Mouse (Mus musculus): ENCODE data around the gene Stard9. TPM values are rescaled to one million over a fixed set of nuclear protein-coding genes. Genes with fewer than 3 reads are reported as not detected.

The Stard9 gene
- total RNA-seq, 2 experiments from 2014 or later = 15.3 to 16.3 TPM

DNA sequence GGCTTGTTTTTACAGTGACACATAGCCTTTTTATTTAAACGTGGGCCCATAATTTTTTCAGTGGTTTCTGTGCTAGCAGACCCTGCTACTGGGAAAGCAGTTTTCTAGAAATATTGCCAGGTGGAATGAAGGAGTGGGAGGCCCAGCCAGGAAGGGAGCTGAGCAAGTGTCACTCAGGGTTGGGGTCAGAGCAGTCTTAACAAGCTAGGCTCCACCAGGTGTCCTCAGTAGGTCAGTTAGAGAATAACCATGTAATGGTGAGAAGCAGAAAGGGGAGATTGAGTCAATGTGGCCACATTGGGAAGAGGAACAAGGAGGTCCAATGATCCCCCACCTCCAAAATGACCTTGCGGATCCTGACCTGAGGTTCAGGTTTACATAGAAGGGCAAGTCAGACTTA is 25.8 kb downstream of the Stard9 start:
- no peak for DNase-seq

DNA sequence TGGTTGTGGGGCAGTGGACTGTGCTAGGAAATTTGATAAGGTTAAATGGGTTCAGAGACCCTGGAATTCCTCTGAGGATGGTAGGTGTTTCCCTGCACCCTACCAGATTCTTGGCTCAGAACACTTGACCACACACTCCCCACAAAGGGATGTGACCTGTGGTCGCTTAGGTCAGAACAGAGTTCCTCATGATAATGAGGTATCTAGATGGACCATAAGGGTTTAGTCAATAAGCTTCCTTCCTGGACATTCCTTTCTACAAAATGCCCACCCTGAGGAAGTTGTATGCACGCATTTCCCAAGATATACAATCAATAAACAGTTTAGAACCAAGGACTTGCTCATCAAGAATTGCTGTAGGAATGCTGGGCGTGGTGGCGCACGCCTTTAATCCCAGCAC is 27.0 kb downstream of the Stard9 start:
- no peak for DNase-seq

DNA sequence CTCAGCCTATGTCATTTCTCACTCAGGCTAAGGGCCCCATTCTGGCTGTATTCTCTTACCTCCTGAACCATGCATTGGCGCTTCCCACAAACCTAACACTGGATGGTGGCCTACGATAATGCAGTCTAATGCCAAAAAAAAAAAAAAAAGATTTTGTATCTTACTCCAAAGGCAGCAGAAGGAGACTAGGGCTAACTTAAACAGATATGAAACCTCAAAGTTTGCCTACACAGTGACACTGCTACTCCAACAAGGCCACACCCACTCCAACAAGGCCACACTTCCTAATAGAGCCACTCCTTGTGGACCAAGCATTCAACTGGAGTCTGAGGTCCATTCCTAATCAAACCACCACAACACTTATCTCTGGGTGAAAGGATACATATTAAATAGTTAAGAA is 27.8 kb downstream of the Stard9 start:
- DNase-seq = no peak

DNA sequence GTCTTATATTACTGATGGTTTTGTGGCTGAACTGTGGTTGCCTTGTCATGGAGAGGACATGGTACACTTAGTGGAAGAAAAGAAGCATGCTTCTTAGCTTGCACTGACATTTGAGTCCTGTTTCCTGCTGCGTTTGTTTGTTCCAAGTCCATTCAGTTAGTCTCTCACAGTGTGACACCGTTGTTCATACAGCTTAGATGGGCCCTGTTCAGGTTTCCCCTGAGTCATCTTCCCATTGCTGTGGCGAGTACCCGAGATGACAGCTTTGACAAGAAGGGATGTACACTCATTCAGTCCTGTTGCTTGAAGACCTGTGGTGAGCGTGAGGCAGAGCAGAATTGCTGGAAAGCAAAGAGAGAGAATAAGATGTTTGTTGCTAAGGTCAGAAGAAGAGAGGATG is 29.6 kb downstream of the Stard9 start:
- DNase-seq = no peak

DNA sequence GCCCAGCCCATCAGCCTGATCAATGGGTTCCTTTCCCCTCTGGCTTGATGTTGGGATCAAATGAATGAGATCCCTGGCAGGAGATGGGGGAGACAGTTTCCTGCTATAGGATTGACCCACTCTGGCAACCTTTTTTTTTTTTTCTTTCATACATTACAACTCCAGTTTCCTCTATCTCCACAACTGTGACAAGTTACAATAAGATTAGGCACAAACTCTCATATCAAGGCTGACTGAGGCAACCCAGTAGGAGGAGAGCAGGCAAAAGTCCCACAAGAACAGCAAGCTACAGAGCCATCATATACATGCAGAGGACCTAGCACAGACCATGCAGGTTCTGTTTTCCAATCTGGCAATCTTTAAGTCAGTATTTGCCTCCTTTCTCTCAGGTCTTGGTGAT is 30.4 kb downstream of the Stard9 start:
- no peak for DNase-seq

DNA sequence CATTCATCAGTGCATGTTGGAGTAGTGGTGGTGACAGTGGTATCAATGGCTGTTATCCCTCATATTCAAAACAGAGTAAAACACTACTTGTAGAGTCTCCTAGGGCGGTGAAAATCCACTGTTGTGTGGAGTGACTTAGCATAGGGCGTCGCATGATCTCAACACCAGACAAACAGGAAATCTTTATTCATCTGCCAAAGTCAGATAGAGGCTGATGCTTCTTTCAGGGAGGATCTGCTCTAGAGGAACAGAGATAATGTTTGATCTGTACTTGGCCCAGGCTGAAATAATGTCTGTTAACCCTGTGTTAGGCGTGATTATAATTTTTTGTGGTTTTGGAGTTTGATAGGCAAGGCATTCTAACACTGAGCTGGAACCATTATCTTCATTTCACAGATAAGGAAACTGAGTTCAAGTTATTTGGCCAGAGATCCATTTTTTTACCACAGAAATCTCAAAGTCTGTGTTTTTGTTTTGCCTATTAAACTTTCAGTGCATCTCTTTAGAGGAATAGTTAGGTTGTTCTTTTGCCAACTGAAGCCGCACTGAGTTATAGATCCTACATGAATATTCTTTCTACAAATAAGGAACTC is 31.7 kb downstream of the Stard9 start:
- DNase-seq = no peak

DNA sequence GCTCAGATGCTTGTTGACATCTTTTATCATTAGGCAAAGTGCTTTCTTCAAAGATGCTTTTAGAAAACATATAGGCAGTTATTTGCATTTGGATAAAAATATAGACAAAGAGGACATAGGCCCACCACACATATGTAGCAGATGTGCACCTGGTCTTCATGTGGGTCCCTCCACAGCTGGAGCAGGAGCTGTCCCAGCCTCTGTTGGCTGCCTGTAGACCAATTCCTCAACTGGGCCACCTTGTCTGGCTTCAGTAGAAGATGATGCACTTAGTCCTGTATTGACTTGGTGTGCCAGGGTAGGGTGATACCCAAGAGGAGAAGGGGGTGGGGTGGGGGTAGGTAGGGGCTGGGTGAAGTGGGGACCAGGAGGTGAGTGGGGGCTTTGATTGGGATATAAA is 33.8 kb downstream of the Stard9 start:
- DNase-seq = no peak

DNA sequence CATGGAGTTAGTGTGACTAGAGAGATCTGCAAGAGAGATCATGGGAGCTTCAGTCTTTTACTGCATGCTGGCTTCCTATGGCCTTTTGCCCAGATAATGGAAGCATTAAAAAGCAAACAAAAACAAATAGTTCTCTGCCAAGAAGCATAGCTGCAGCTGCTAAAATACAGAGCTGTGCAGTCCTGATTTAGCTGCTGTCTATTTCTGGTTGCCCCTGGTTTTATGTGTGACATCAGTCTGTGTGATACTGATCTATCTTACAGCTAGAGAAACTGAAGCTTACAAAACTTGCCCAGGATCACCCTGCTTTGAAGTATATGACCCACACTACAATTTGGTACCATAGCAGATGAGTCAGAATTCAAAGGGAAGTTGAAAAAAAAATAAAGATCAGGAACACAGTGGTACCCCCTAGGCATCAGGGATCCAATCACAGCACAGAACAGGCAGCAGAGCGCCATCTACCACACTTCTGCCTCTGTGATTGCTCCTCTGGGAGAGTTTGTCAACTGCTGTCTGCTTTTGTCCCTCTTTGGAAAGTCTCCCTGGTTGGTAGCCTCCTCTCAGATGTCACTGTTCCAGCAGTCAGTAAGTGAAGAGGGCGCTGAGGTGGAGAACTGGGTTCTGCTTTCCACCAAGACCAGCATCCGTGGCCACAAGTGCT is 34.7 kb downstream of the Stard9 start:
- DNase-seq = no peak

DNA sequence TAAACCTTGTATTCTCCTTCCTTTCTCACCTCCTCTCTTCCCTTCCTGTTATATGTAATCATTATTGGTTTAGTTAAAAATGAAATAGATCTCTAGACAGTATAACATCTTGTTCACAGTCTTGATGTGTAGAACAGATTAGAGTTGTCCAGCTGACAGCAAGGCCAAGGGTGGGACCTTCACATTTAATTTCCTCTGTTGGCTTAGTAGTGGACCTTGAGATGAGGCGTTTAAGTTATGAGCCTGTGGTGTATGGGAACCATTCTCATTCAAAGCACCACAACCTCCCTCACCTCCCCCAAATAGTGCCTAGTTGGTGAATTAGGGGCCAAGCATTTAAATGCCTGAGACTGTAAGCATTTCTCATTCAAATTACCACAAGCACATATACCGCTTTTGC is 38.5 kb downstream of the Stard9 start:
- DNase-seq = no peak

DNA sequence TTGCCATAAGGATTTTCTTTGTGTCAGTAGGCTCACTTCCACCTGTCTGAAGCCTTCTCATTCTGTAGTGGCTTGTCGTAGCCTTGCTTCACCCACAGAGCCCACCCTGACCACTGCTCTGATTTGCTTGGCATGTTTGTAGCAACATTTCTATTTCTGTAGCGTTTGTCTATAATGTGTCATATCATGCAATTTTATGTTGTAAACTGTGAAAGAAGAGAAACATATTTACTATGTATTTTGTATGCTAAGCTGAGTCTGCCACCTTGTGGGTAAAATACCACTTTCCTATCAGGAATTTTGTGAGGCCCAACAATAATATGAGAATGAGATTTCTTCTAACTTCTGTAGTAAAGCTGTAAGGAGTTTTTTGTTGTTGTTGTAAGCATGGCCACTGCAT is 41.3 kb downstream of the Stard9 start:
- no peak for DNase-seq

DNA sequence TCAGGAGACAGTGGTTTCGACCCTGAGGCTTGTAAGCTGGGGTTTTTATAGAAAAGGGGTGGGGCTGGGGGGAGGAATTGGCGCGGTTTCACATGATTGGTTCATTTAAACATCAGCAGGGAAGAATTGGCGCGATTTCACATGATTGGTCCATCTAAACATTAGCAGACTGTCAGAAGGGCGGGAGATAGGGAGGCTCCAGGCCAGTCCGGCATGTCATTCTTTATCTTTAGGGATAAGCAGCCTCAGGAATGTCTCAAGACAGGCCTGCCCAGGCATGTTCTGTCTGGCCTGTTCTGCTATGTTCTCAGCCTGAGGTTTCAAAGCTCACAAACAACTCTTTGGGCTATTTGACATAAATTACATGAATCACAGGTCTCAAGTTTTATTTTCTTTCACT is 52.2 kb downstream of the Stard9 start:
- peak; percentile 20 for DNase-seq

DNA sequence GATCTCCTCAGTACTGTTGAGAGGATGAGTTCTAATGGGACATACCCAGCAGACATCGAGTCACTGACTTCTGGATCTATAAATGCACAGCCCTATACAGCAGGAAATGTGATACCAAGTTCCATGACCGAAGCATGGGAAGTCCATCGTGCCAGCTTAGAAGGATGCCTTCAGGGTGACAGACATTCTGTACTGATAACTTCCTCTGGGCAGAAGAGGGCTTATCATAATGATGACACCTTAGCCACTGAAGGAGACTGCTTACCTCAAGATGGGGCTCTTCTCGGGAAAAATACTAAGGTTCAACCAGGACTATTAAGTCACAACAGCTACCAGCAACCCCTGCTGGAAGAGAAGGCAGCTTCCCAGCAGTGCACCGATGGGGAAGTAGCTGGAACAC is 68.8 kb downstream of the Stard9 start:
- no peak for DNase-seq

DNA sequence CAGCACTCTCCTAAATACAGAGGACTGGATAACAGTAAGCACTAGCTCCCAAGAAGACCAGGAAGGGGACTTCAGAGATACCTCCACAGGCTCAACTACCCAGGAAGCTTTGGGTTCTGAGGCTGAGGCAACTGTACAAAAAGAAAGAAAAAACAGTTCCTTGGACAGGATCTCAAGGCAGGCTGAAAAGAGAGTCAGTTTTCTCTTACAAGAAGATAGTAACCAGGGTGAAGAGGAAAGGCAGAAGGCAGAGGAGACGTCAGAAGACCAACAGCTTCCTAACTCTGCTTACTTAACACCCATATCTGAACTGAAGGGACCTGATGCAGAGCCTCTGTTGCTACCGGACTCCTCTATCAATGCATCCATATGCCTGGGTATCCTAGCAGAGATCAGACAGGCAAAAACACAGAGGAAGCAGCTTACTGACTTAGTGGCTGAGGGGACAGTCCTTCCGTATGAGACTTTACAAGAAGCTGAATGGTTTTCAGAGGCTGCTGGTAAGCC is 71.5 kb downstream of the Stard9 start:
- no peak for DNase-seq

DNA sequence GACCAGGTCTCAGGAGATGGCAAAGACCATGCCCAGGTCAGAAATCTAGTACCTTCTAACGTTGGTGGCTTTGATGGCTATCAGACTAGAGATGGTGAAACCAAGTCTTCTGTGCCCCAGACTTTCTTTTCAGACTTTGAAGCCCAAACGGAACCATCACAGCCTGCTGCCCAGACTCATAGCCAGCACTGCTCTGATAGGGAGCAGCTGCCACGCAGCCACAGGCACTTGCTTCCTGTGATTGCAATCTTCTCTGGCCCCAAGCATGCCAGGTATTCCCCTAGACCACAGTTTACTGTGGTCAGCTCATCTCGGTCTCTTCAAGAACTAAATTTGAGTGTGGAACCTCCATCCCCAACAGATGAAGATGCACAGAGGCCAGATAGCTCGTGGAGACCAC is 73.8 kb downstream of the Stard9 start:
- DNase-seq = no peak

DNA sequence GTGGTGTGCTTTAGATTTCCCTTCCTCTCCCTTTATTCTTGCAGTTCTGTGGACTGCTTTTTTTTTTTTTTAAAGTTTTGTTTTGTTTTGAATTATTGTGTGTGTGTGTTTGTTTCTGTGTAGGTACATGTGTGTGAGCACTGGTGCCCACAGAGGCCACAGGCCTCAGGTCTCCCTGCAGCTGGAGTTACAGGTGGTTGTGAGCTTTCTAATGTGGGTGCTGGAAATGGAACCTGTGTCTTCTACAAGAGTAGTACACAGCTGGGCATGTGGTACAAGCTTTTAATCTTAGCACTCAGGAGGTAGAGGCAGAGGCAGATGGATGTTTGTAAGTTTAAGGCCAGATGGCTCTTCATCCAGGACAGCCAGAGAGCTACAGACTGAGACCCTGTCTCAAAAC is 78.1 kb downstream of the Stard9 start:
- DNase-seq = no peak

DNA sequence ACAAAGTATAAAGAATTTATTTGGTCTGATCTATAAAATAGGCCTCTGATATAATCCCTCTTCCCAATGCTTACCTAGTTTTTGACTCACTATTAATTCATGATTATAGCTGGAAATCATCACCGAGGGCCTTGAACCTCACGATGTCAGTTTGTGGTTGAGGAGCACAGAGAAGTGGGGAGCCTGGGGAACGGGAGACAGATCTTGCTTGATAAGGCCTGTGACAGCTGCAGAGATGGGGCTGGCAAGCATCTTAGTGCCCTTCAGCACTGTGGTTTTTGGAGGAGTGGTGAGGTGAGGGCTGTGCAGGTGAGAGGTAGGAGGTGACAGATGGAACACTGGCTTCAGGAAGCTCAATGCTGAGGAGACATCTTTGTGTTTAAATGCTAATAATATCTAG is 81.2 kb downstream of the Stard9 start:
- no peak for DNase-seq

DNA sequence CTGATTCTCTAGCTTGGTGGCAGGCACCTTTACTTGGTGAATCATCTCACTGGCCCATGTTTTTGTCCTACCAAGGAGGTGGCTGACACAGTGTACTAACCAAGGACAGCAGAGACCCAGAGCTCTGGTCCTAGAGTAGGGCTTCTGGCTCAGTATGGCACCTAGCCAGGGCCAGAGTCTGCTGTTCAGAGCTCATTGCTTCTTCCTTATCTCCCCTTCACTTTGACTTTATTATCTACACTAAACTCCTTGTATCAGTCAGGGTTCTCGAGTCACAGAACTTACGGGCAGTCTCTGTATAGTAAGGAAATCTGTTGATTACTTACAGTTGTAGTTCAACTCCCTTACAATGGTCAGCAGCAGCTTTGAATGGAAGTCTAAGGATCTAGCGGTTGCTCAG is 82.0 kb downstream of the Stard9 start:
- DNase-seq = no peak

DNA sequence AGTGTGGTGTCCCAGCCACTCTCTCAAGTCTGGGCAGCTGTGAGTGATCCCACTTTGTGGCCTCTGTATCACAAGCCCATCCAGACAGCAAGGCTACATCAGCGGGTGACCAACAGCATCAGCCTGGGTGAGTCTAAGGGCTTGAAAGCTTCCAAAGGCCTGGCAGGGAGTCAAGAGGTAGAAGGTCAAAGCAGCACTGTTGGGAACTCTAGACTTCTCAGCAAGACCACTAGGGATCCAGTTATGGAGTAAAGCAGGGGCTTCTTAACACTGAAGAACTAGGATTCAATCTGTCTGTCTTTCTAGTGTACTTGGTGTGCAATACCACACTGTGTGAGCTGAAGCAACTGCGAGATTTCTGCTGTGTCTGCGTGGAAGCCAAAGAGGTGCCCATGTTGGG is 84.5 kb downstream of the Stard9 start:
- no peak for DNase-seq

DNA sequence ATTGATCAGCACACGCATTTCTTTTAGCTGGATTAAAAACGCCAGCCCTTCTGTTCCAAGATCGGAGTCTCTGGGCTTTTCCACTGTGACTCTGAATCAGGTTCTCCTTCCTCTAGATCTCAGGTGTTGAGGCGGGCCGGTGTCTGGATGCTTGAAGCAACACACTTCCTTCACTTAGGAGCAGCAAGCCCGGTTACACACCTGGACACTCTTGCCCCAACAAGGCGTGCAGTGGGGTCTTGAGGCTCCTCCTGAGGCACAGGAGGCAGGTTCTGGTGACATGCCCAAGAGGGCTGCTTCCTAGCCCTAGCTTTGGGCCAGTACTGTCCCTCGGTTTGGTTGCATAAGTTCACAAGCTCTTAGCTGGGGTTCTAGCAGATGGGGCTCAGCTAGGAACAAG is 89.6 kb downstream of the Stard9 start:
- no peak for DNase-seq

DNA sequence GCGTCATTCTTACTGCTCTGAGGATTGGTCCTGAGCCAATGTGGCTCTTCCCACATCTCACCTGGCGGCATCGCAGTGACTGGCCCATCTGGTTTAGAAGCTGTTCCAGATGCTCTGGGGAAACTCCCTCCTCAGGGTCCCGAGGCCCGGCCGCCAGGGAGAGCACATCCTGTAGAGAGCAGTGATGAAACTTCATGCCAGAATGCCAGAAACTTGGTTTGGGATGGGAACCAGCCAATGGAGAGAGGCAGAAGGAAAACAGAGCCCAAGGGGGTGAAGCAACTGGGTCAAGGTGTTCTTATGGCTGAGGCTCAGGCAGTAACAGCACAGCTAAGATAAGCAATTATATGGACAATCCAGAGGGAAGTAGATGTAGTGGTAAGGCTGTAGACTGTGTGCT is 91.9 kb downstream of the Stard9 start:
- DNase-seq = no peak

DNA sequence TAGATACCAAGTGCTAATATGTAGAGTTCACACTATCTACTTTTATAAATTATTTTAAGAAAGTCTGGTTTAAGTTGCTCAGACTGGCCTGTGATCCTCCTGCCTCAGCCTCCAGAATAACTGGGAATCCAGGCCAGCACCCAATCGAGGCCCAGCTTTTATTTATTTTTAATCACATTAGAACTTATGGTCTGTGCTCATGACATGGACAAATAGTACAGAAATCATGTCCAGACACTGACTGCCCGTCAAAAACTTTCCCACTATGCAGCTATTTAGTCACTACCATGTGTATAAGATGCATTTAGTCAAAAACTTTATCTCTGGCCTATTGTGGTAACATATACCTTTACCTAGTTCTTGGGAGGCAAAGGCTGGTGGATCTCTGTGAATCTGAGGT is 93.0 kb downstream of the Stard9 start:
- no peak for DNase-seq

DNA sequence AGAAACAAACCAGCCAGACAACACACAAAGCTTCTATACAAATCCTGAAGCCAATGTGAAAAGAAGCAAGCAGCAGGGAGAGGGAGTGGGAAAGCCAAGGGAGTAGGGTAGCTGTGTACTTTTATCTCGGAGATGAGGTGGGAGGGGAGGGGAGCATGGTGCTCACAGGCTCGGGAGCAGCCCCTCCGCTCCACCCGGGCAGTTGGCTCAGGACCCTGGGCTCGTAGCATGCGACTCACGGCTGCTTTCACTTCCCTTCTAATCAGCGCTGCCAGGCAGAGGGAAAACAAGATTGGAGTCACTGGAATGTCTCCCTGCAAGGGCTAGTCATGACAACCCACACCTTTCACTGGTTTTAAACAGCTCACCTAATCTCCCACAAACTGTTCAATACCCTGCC is 93.6 kb downstream of the Stard9 start:
- peak; percentile 47 for DNase-seq

DNA sequence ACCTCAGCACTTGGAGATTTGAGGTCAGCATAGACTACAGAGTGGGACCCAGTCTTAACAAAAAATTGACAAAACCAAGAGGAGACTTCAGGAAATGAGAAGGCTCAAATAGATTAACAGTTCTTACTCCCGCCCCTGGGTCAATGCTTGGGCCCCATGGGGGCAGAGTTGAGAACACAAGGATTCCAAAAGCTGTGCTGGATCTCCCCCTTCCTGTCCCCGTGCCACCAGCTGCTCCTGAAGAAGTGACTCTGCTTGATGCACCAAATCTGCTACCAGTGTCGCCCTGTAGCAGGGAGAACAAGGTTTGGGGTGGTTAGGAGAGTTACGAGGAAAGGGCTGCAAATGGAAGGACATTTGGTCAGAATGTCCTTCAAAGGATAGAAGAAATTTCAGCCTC is 94.7 kb downstream of the Stard9 start:
- peak; percentile 21 for DNase-seq

DNA sequence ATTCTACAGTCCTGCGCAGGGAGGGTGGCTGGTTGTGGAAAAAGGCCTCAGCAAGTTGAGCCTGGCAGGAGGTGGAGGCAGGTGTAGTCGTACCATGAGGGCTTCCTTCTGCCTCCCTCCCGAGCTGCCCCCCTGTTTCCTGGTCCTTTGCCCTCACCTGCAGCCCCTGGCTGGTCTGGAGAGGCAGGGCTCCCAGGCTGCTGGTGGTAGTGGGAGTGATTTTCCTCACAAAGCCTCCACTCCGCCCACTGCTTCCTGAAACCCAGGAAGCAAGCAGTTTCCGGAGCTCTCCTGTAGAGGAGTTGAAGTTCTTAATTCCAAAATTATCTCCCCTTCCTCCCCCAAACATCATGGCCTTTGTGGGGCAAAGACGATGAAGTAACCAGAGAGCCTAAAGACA is 95.3 kb downstream of the Stard9 start:
- peak; percentile 19 for DNase-seq

Measured in heart, postnatal 4 days (tissue).